Mouse (Mus musculus) CH12.LX (cell line): ENCODE results near the gene Zfp189. TPM values are rescaled to one million over a fixed set of nuclear protein-coding genes. Genes with fewer than 3 reads are reported as not detected.
A peak's percentile ranks its signal among the peaks of the same experiment; 100 is the strongest.

ENCODE experiments used
- DNase-seq: peaks from one replicate; pipeline ENCODE4 v3.0.0-alpha.2; 2013; ENCODE audit errors: extremely low read depth
- H3K27ac ChIP-seq: 2 replicates; pipeline ENCODE4 v1.5.1; 2012; ENCODE audit warnings: low read depth, mild to moderate bottlenecking, control low read depth, moderate library complexity; ENCODE audit not compliant: insufficient read depth
- H3K27me3 ChIP-seq: replicated peaks from 2 replicates; pipeline ENCODE3; 2012; ENCODE audit warnings: inconsistent platforms
- H3K36me3 ChIP-seq, 2 experiments: replicated peaks in 1 of 2; 2 replicates each; pipeline versions ENCODE3 to v1.6.1; 2012; ENCODE audit warnings: inconsistent platforms in 1 of 2, low read length in 1 of 2, mild to moderate bottlenecking in 1 of 2, mixed read lengths in 1 of 2, moderate library complexity in 1 of 2; ENCODE audit not compliant: control insufficient read depth in 1 of 2, insufficient read depth in 1 of 2
- H3K4me1 ChIP-seq, 2 experiments: 2 replicates each; pipeline ENCODE4 v1.6.1; 2012; ENCODE audit warnings: inconsistent platforms in 1 of 2, moderate library complexity in 1 of 2; ENCODE audit not compliant: insufficient read depth in 2 of 2, control insufficient read depth in 1 of 2
- H3K4me2 ChIP-seq: 2 replicates; pipeline ENCODE4 v1.6.1; 2012; ENCODE audit warnings: low read depth, mild to moderate bottlenecking, control low read depth; ENCODE audit not compliant: poor library complexity, insufficient read depth, severe bottlenecking
- H3K4me3 ChIP-seq, 3 experiments: fragments of 150-350 bp in 1 of 3; sonication (generic) in 1 of 3; replicated peaks in 1 of 3; 2 replicates each; pipeline versions ENCODE3 to v1.5.1; 2011 to 2012; ENCODE audit warnings: low read depth in 2 of 3, low read length in 2 of 3, mild to moderate bottlenecking in 2 of 3, moderate library complexity in 2 of 3, control low read depth in 1 of 3, improper control_type of control experiment in 1 of 3, inconsistent platforms in 1 of 3, mixed read lengths in 1 of 3; ENCODE audit not compliant: poor library complexity in 1 of 3
- H3K79me2 ChIP-seq: replicated peaks from 2 replicates; pipeline ENCODE4 v1.6.1; 2012; ENCODE audit warnings: mild to moderate bottlenecking, moderate library complexity; ENCODE audit not compliant: control insufficient read depth, poor library complexity, insufficient read depth, severe bottlenecking; ENCODE audit errors: extremely low read depth
- H3K9ac ChIP-seq: 2 replicates; pipeline ENCODE4 v1.6.1; 2012; ENCODE audit warnings: low read depth, mild to moderate bottlenecking, control low read depth, moderate library complexity; ENCODE audit not compliant: insufficient read depth
- H3K9me3 ChIP-seq: replicated peaks from 2 replicates; pipeline ENCODE3; 2012; ENCODE audit warnings: low read length, inconsistent platforms, mixed read lengths
- BHLHE40 ChIP-seq: IDR thresholded peaks from 2 replicates; pipeline ENCODE4 v1.6.1; 2011; ENCODE audit warnings: mild to moderate bottlenecking, low read depth, low read length, improper control_type of control experiment
- CHD1 ChIP-seq: IDR thresholded peaks from 2 replicates; pipeline ENCODE4 v1.6.1; 2012; ENCODE audit warnings: low read depth, low read length, improper control_type of control experiment, inconsistent platforms
- CHD2 ChIP-seq: IDR thresholded peaks from 2 replicates; pipeline ENCODE4 v1.6.1; 2011; ENCODE audit warnings: low read length, improper control_type of control experiment
- CTCF ChIP-seq, 2 experiments: IDR thresholded peaks in 1 of 2; conservative IDR thresholded peaks in 1 of 2; 2 replicates each; pipeline ENCODE4 v1.5.1; 2011 to 2012; ENCODE audit warnings: low read depth in 2 of 2, low read length in 2 of 2, improper control_type of control experiment in 1 of 2, inconsistent platforms in 1 of 2, mild to moderate bottlenecking in 1 of 2, moderate library complexity in 1 of 2
- E2F4 ChIP-seq: IDR thresholded peaks from 2 replicates; pipeline ENCODE4 v1.6.1; 2011; ENCODE audit warnings: low read depth, low read length, improper control_type of control experiment; ENCODE audit not compliant: insufficient replicate concordance
- ELF1 ChIP-seq: IDR thresholded peaks from 2 replicates; pipeline ENCODE4 v1.6.1; 2014; ENCODE audit warnings: low read depth, mild to moderate bottlenecking, inconsistent platforms, low read length, improper control_type of control experiment
- EP300 ChIP-seq: IDR thresholded peaks from 2 replicates; pipeline ENCODE4 v1.6.1; 2011; ENCODE audit warnings: low read length, improper control_type of control experiment
- ETS1 ChIP-seq: conservative IDR thresholded peaks from 2 replicates; pipeline ENCODE4 v1.6.1; 2012; ENCODE audit warnings: low read depth, mild to moderate bottlenecking, inconsistent platforms, low read length, improper control_type of control experiment, moderate library complexity
- GABPA ChIP-seq: IDR thresholded peaks from 2 replicates; pipeline ENCODE4 v1.6.1; 2012; ENCODE audit warnings: low read depth, low read length, improper control_type of control experiment, inconsistent platforms; ENCODE audit not compliant: insufficient replicate concordance
- HCFC1 ChIP-seq: IDR thresholded peaks from 2 replicates; pipeline ENCODE4 v1.6.1; 2012; ENCODE audit warnings: low read depth, mild to moderate bottlenecking, inconsistent platforms, low read length, improper control_type of control experiment
- IRF4 ChIP-seq: IDR thresholded peaks from 2 replicates; pipeline ENCODE4 v1.6.1; 2014; ENCODE audit warnings: low read depth, mild to moderate bottlenecking, inconsistent platforms, low read length, improper control_type of control experiment
- JUN ChIP-seq: IDR thresholded peaks from 2 replicates; pipeline ENCODE4 v1.6.1; 2011; ENCODE audit warnings: low read depth, mild to moderate bottlenecking, low read length, improper control_type of control experiment, moderate library complexity; ENCODE audit not compliant: insufficient read depth
- JUND ChIP-seq: conservative IDR thresholded peaks from 2 replicates; pipeline ENCODE4 v1.6.1; 2011; ENCODE audit warnings: low read depth, low read length, improper control_type of control experiment
- KAT2A ChIP-seq: IDR thresholded peaks from 2 replicates; pipeline ENCODE4 v1.6.1; 2012; ENCODE audit warnings: low read length, improper control_type of control experiment, inconsistent platforms; ENCODE audit not compliant: insufficient replicate concordance
- MAFK ChIP-seq: IDR thresholded peaks from 2 replicates; pipeline ENCODE4 v1.6.1; 2011; ENCODE audit warnings: low read length, improper control_type of control experiment; ENCODE audit not compliant: insufficient replicate concordance
- MAX ChIP-seq: IDR thresholded peaks from 2 replicates; pipeline ENCODE4 v1.6.1; 2011; ENCODE audit warnings: low read length, improper control_type of control experiment
- MAZ ChIP-seq: IDR thresholded peaks from 2 replicates; pipeline ENCODE4 v1.6.1; 2012; ENCODE audit warnings: low read depth, mild to moderate bottlenecking, inconsistent platforms, low read length, improper control_type of control experiment, moderate library complexity
- MEF2A ChIP-seq: IDR thresholded peaks from 2 replicates; pipeline ENCODE4 v1.6.1; 2014; ENCODE audit warnings: low read depth, mild to moderate bottlenecking, inconsistent platforms, low read length, improper control_type of control experiment, borderline replicate concordance
- MXI1 ChIP-seq: IDR thresholded peaks from 2 replicates; pipeline ENCODE4 v1.6.1; 2011; ENCODE audit warnings: mild to moderate bottlenecking, low read depth, low read length, improper control_type of control experiment
- MYC ChIP-seq: IDR thresholded peaks from 2 replicates; pipeline ENCODE4 v1.6.1; 2011; ENCODE audit warnings: low read depth, mild to moderate bottlenecking, improper control_type of control experiment, low read length
- NELFE ChIP-seq: IDR thresholded peaks from 2 replicates; pipeline ENCODE4 v1.6.1; 2011; ENCODE audit warnings: low read depth, low read length, improper control_type of control experiment
- NRF1 ChIP-seq: IDR thresholded peaks from 2 replicates; pipeline ENCODE4 v1.6.1; 2014; ENCODE audit warnings: low read depth, mild to moderate bottlenecking, inconsistent platforms, low read length, improper control_type of control experiment, moderate library complexity
- PAX5 ChIP-seq: IDR thresholded peaks from 2 replicates; pipeline ENCODE4 v1.6.1; 2012; ENCODE audit warnings: low read length, inconsistent platforms, mixed read lengths
- POLR2A ChIP-seq: IDR thresholded peaks from 2 replicates; pipeline ENCODE4 v1.6.1; 2011; ENCODE audit warnings: low read depth, mild to moderate bottlenecking, improper control_type of control experiment, low read length
- POLR2AphosphoS2 ChIP-seq: IDR thresholded peaks from 2 replicates; pipeline ENCODE4 v1.6.1; 2011; ENCODE audit warnings: low read depth, low read length, improper control_type of control experiment
- RAD21 ChIP-seq: IDR thresholded peaks from 2 replicates; pipeline ENCODE4 v1.6.1; 2011; ENCODE audit warnings: low read depth, mild to moderate bottlenecking, low read length, improper control_type of control experiment, moderate library complexity
- RCOR1 ChIP-seq: conservative IDR thresholded peaks from 2 replicates; pipeline ENCODE4 v1.6.1; 2012; ENCODE audit warnings: low read depth, mild to moderate bottlenecking, inconsistent platforms, low read length, improper control_type of control experiment
- SIN3A ChIP-seq: IDR thresholded peaks from 2 replicates; pipeline ENCODE4 v1.6.1; 2012; ENCODE audit warnings: low read length, improper control_type of control experiment, inconsistent platforms
- SMC3 ChIP-seq: IDR thresholded peaks from 2 replicates; pipeline ENCODE4 v1.6.1; 2011; ENCODE audit warnings: low read depth, low read length, improper control_type of control experiment
- TBP ChIP-seq: conservative IDR thresholded peaks from 2 replicates; pipeline ENCODE4 v1.6.1; 2011; ENCODE audit warnings: low read depth, low read length, improper control_type of control experiment
- TCF12 ChIP-seq: IDR thresholded peaks from 2 replicates; pipeline ENCODE4 v1.6.1; 2014; ENCODE audit warnings: low read depth, mild to moderate bottlenecking, inconsistent platforms, low read length, improper control_type of control experiment
- UBTF ChIP-seq: IDR thresholded peaks from 2 replicates; pipeline ENCODE4 v1.6.1; 2012; ENCODE audit warnings: low read depth, mild to moderate bottlenecking, inconsistent platforms, low read length, improper control_type of control experiment, moderate library complexity
- USF1 ChIP-seq: IDR thresholded peaks from 2 replicates; pipeline ENCODE4 v1.6.1; 2014; ENCODE audit warnings: low read depth, mild to moderate bottlenecking, inconsistent platforms, low read length, improper control_type of control experiment
- USF2 ChIP-seq: conservative IDR thresholded peaks from 2 replicates; pipeline ENCODE4 v1.6.1; 2011; ENCODE audit warnings: low read depth, low read length, improper control_type of control experiment
- ZC3H11A ChIP-seq: IDR thresholded peaks from 2 replicates; pipeline ENCODE4 v1.6.1; 2012; ENCODE audit warnings: low read depth, mild to moderate bottlenecking, inconsistent platforms, low read length, improper control_type of control experiment
- ZKSCAN1 ChIP-seq: IDR thresholded peaks from 2 replicates; pipeline ENCODE4 v1.6.1; 2012; ENCODE audit warnings: low read depth, inconsistent platforms, low read length, improper control_type of control experiment, borderline replicate concordance
- ZMIZ1 ChIP-seq: IDR thresholded peaks from 2 replicates; pipeline ENCODE4 v1.6.1; 2012; ENCODE audit warnings: low read depth, mild to moderate bottlenecking, inconsistent platforms, low read length, improper control_type of control experiment
- ZNF384 ChIP-seq: IDR thresholded peaks from 2 replicates; pipeline ENCODE4 v1.6.1; 2012; ENCODE audit warnings: low read depth, low read length, improper control_type of control experiment, inconsistent platforms
- dilution Hi-C: fragments of 300-500 bp; cut with MboI; formaldehyde crosslinking; loops from 2 replicates; pipeline ENCODE4 v1.14.3; 2020; ENCODE audit warnings: low sequenced_read_pairs; ENCODE audit not compliant: extremely low pct_unique_long_range_greater_than_20kb, extremely low pct_ligation_motif_present
- in situ Hi-C: fragments of 300-500 bp; cut with MboI; formaldehyde crosslinking; loops from 3 replicates; pipeline ENCODE4 v1.14.3; 2019; ENCODE audit warnings: low sequenced_read_pairs, low pct_ligation_motif_present, low pct_unique_long_range_greater_than_20kb, mixed read lengths
- polyA plus RNA-seq: library from polyadenylated mRNA; unstranded; fragments of >175 nt; gene quantifications from 2 replicates; pipeline ENCODE4 v1.2.1, GENCODE M21; 2012; ENCODE audit warnings: low read depth; ENCODE audit not compliant: insufficient read length
- total RNA-seq, 2 experiments: library from RNA; depleted of rRNA; stranded (reverse); fragments of 300-350 nt in 1 of 2; fragments of >200 nt in 1 of 2; gene quantifications; 2 replicates each; pipeline ENCODE4 v1.2.3; 2012 to 2014

The Zfp189 gene
- total RNA-seq (2012; rRNA removed) (4.7 and 5.1 TPM in 2 replicates), total RNA-seq (2014; rRNA removed) (4.0 and 4.3 TPM in 2 replicates), polyA plus RNA-seq (1.6 and 2.3 TPM in 2 replicates)

DNA sequence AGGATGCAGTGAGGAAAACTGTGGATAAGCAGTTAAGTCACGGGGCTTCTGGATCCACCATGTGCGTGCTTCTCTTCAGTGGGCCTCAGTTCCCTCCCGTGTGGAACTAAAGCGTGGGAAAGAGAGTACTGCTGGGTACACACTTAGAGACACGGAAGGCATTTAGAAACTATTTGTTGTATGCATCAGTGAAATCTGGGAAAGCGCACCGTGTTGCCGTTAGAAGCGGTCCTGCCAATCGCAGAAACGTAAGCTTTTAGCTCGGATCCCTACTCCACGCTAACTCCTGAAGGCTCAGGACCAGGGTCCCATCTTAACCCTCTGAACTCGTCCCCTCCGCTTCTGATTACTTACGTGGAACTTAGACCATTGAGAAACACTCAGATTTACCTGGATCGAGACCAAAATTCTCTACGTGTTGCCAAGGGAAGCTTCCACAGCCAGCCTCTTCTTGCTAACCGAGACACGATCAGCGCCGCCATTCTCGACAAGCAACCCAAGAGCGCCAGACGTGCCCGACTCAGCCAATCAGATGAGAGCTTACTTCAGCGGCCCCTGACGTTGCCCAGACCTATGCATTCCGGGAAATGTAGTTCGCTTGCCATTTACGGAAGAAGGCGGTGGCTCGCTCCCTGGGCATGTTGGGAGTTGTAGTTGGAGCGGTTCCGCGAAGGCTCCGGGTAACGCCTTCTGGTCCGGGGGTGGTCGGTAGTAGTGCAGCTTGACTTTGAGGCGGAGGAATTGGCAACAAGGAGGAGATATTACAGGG lies at the start of gene Zfp189, which contains the start of gene Mrpl50:
Gene Zfp189, plus strand, starts transcription at position 605 of the 769 bp plus-strand sequence.
Gene Mrpl50, minus strand, starts transcription at position 522 of the 769 bp plus-strand sequence.
- dilution Hi-C loops: no loop called here
- peak; percentile 97 for DNase-seq

DNA sequence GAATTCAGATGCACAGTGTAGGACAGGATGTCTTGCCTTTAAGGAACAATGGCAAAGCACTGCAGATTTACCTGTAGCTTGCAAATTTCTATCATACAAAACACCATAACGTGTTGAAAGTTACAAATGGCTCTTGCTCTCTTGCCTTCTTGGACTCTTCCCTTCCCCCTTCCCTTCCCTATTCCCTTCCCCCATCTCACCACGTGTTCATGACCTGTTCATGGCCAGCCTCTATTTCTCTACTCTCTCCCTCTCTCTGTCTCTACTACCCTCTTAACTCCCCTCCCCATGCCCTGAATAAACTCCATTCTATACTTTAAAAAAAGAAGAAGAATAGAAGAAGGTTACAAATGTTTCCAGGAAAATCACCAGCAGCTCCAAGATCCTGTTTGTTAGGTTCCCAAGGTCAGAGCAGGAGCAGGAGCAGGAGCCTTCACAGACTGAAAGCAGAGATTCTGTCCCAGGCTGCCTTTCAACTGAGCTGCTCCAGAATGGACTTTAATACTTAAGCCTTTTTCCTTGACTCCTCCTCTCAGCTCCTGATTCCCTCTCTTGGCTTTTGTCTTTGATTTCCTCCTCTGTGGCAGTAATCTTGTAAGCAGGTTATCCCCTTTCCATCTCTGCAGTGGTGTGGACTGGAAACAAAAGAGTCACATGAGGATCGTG lies 47.4 kb upstream of the Zfp189 start, which contains the start of gene Acnat1:
Gene Acnat1, minus strand, starts transcription at position 478 of the 666 bp plus-strand sequence.
- H3K4me1 ChIP-seq: peaks cover 0 to 3% of the 10 kb centered on the region in 2 experiments; a peak in 1 of 4 replicates
- no peaks in the 10 kb centered on the region for H3K79me2 ChIP-seq
- H3K27ac ChIP-seq: no peak within 1 kb of the TSS
- no peak within 1 kb of the TSS for H3K4me2 ChIP-seq
- dilution Hi-C loops (no loop called here), in situ Hi-C loops (no loop called here)
- H3K27me3 ChIP-seq: no peaks in the 10 kb centered on the region
- H3K9ac ChIP-seq: no peak within 1 kb of the TSS
- no peak for TF ChIP-seq NELFE
- TF ChIP-seq CHD1: no peak
- TF ChIP-seq PAX5: no peak
- no peaks in the 10 kb centered on the region for H3K36me3 ChIP-seq
- DNase-seq: no peak
- H3K9me3 ChIP-seq: no peaks in the 10 kb centered on the region
- no peak within 1 kb of the TSS for H3K4me3 ChIP-seq

More for the DNA sequence above, at the start of gene Zfp189, which contains the start of gene Mrpl50:
- Histone ChIP-seq H3K27ac (no peak within 1 kb of the TSS), H3K27me3 (no peaks in the 10 kb centered on the region), H3K9me3 (no peaks in the 10 kb centered on the region)
- TF ChIP-seq ETS1: no peak
- no peak for TF ChIP-seq MAFK
- peak; percentile 99 for TF ChIP-seq ELF1
- peak; percentile 94 for TF ChIP-seq NELFE
- peak; percentile 36; the same call in 1 of the 2 replicates for TF ChIP-seq IRF4
- no peak for TF ChIP-seq USF1
- TF ChIP-seq PAX5: no peak
- no peak for TF ChIP-seq JUND
- TF ChIP-seq CHD2: peak; percentile 92
- TF ChIP-seq USF2: no peak
- TF ChIP-seq POLR2AphosphoS2: peak; percentile 74; the same call in 1 of the 2 replicates
- peak; percentile 79 for TF ChIP-seq ZMIZ1
- no peak for TF ChIP-seq ZNF384
- TF ChIP-seq MXI1: peak; percentile 81
- TF ChIP-seq SMC3: no peak
- TF ChIP-seq NRF1: peak; percentile 66
- TF ChIP-seq POLR2A: peak; percentile 93
- no peak for TF ChIP-seq RAD21
- TF ChIP-seq TCF12: peak; percentile 93
- TF ChIP-seq UBTF: no peak
- no peak for TF ChIP-seq EP300
- TF ChIP-seq MAZ: 0 out of 2 replicates have a peak, but pooled peaks have one; percentile 33
- peak; percentile 100 for TF ChIP-seq HCFC1
- TF ChIP-seq TBP: peak; percentile 87
- TF ChIP-seq E2F4: peak; percentile 67; the same call in 1 of the 2 replicates
- TF ChIP-seq MYC: peak; percentile 83
- no peak for TF ChIP-seq CTCF (conservative IDR thresholded peaks at IDR 0.05 in 1 of 2, IDR thresholded peaks at IDR 0.05 in 1 of 2; ENCODE audit: low read depth in 2 of 2, low read length in 2 of 2)
- no peak for TF ChIP-seq RCOR1
- TF ChIP-seq SIN3A: peak; percentile 91
- no peak for TF ChIP-seq BHLHE40
- TF ChIP-seq MAX: peak; percentile 76
- peak; percentile 100 for TF ChIP-seq KAT2A
- TF ChIP-seq ZC3H11A: no peak
- peak; percentile 96; the same call in 1 of the 2 replicates for TF ChIP-seq GABPA
- no peak for TF ChIP-seq MEF2A
- no peak for TF ChIP-seq JUN
- TF ChIP-seq ZKSCAN1: no peak
- TF ChIP-seq CHD1: no peak
- TF ChIP-seq, all 38 proteins: peak for 19
- Histone ChIP-seq H3K4me1 (peaks cover 3 to 29% of the 10 kb centered on the region in 2 experiments; a peak in 3 of 4 replicates), H3K4me3 (peak within 1 kb of the TSS; percentile 88 to 93 (median 92)), H3K9ac (peak within 1 kb of the TSS; percentile 92), H3K36me3 (peaks cover 8 to 43% of the 10 kb centered on the region in 2 experiments), H3K4me2 (peak within 1 kb of the TSS; percentile 90), H3K79me2 (peaks cover 38% of the 10 kb centered on the region)
- in situ Hi-C loops: no loop called here
